Mouse (Mus musculus) regulatory T cell (primary cell): ENCODE results near the gene Ppil6.

Experiments used
- in situ Hi-C: fragments of 300-600 bp; cut with MboI, MseI; formaldehyde crosslinking; loops from one replicate; pipeline ENCODE4 v1.15.1; 2025; ENCODE audit warnings: high pct_unique_total_duplicates

Gene Ppil6

GRCm38 (mm10) chr10:41561701-41562395 lies 71.6 kb downstream of the Ppil6 start:
- in situ Hi-C loops: loop anchor here (10.0 kb wide), 1 partner anchor 1043 kb away; no protein-coding TSS in a partner anchor
